Mouse (Mus musculus): ENCODE results near the gene Tmem200a. TPM values are rescaled to one million over a fixed set of nuclear protein-coding genes. Genes with fewer than 3 reads are reported as not detected.

Tmem200a gene
- polyA plus RNA-seq (2015; fragmentation: Illumina TruSeq; extraction: RNeasy Lipid Tissue Mini Kit (QIAGEN cat#74804); ENCODE audit: low read depth, low replicate concordance): 13.1 TPM

DNA sequence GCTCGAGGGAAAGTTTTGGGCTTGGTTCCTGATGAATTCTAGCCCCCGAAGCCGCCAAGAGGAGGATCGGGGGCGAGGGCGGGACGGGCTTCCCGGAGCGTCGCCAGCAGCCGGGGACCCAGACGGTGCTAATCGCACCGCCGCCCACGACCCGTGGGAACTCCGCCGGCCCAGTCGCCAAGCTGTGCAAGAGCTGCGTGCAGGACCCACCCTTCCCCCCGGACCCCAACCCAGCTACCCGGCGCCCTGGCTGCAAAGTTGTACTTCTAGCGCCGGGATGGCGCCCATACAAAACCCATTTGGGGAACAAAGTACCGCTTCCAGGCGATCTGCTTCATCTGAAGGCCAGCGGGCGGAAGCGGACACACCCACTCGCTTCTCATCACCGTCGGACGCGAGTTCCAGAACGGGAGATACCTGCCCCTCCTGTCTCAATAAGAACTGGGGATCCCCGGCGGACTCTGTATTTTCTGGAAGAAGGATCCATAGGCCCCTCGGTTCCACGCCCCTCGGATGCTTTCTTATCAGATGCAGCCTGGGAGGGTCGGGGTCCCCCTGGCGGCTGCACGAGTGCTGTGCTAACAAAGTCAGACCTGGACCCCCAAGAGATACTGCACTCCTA, at the start of gene Tmem200a:
Gene Tmem200a (minus strand): TSS at position 532 of the 622 bp plus-strand sequence.

GRCm38 (mm10) chr10:26077671-26078481, 976 bp downstream of the Tmem200a start, which contains the start of gene Gm9767:
Gm9767 (plus strand) TSS chr10:26078255.

Other genes with a start within 250 kb of the Tmem200a start
- 0.54 TPM for gene Gm9767, start 797 bp downstream of the Tmem200a start, polyA plus RNA-seq (2015; fragmentation: Illumina TruSeq; extraction: RNeasy Lipid Tissue Mini Kit (QIAGEN cat#74804); ENCODE audit: low read depth, low replicate concordance)
- gene Samd3, start 150.7 kb upstream of the Tmem200a start, polyA plus RNA-seq (2015; fragmentation: Illumina TruSeq; extraction: RNeasy Lipid Tissue Mini Kit (QIAGEN cat#74804); ENCODE audit: low read depth, low replicate concordance): 2.0 TPM